Comparison of ENCODE assay signal across 35 mouse cellular contexts in the genomic region with DNA sequence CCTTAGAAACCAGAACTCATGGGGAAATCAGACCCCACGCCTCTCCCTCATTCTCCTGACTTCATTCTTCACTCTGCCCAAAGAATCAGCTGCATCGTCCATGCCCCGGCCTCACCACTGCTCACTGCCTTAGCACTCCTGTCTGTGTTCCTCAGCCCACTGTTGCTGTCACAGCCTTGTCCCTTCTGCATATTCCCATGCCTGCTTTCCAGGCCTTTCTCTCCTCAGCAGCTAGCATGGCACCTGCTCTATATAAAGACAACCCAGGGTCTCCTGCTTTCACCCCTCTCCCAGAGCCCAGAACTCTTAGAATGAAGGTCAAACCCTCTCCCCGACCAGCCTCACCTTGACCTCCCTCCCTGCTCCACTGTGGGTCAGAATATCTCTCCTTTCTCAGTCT. TPM values are rescaled to one million over a fixed set of nuclear protein-coding genes. Genes with fewer than 3 reads are reported as not detected.
"Had no signal": no experiment of that assay in that cellular context is flagged by ENCODE, and none has a peak within 500 bp of the region (broad histone marks: within the 10 kb centered on the region; RNA-seq: fewer than 3 reads in every experiment).

No protein-coding gene starts in this region.

- H3K4me3 ChIP-seq: limb, embryonic 10.5 days; limb, embryonic 12.5 days; limb, embryonic 13.5 days; limb, embryonic 15.5 days; liver, embryonic 12.5 days; liver, embryonic 13.5 days; liver, embryonic 15.5 days; lung, embryonic 15.5 days; megakaryocyte, embryonic 14.5 days; midbrain, embryonic 10.5 days; midbrain, embryonic 12.5 days; midbrain, embryonic 13.5 days; midbrain, embryonic 15.5 days; myocyte; neural tube, embryonic 12.5 days had no signal

- H3K9ac ChIP-seq: limb, embryonic 12.5 days; limb, embryonic 13.5 days; limb, embryonic 15.5 days; liver, embryonic 12.5 days; liver, embryonic 13.5 days; liver, embryonic 14.5 days; liver, embryonic 15.5 days; liver, postnatal 0 days; lung, embryonic 14.5 days; lung, embryonic 15.5 days; midbrain, embryonic 12.5 days; midbrain, embryonic 13.5 days; midbrain, embryonic 15.5 days; neural tube, embryonic 12.5 days had no signal

- H3K9me3 ChIP-seq: limb, embryonic 10.5 days; limb, embryonic 12.5 days; limb, embryonic 13.5 days; limb, embryonic 15.5 days; liver, embryonic 12.5 days; liver, embryonic 13.5 days; liver, embryonic 15.5 days; lung, embryonic 15.5 days; megakaryocyte, embryonic 14.5 days; midbrain, embryonic 10.5 days; midbrain, embryonic 12.5 days; midbrain, embryonic 13.5 days; midbrain, embryonic 15.5 days; neural tube, embryonic 12.5 days had no signal

- H3K27me3 ChIP-seq: limb, embryonic 13.5 days; liver, embryonic 12.5 days; liver, embryonic 13.5 days; liver, embryonic 15.5 days; lung, embryonic 15.5 days; midbrain, embryonic 13.5 days; midbrain, embryonic 15.5 days had no signal

- H3K4me1 ChIP-seq: limb, embryonic 12.5 days; limb, embryonic 13.5 days; limb, embryonic 15.5 days; liver, embryonic 12.5 days; liver, embryonic 13.5 days; liver, embryonic 15.5 days; lung, embryonic 15.5 days; megakaryocyte, embryonic 14.5 days; midbrain, embryonic 15.5 days; neural tube, embryonic 12.5 days had no signal

- H3K27ac ChIP-seq: limb, embryonic 10.5 days; limb, embryonic 12.5 days; limb, embryonic 13.5 days; limb, embryonic 15.5 days; liver, embryonic 12.5 days; liver, embryonic 13.5 days; liver, embryonic 14.5 days; liver, embryonic 15.5 days; lung, embryonic 15.5 days; macrophage; midbrain, embryonic 10.5 days; midbrain, embryonic 12.5 days; midbrain, embryonic 13.5 days; midbrain, embryonic 15.5 days; neural tube, embryonic 12.5 days had no signal

- DNase-seq: left cerebral cortex, postnatal 4 days; liver; liver, embryonic 13.5 days; liver, postnatal 0 days; lung, adult 18-20 months; lung, adult 2 months; lung, embryonic 14.5 days; lung, postnatal 10 days; lung, postnatal 14 days; lung, postnatal 36 days; lung, postnatal 4 days; midbrain, embryonic 14.5 days had no signal

- H3K36me3 ChIP-seq: limb, embryonic 10.5 days; limb, embryonic 12.5 days; limb, embryonic 13.5 days; limb, embryonic 15.5 days; liver, embryonic 12.5 days; liver, embryonic 13.5 days; liver, embryonic 15.5 days; lung, embryonic 15.5 days; midbrain, embryonic 10.5 days; midbrain, embryonic 12.5 days; midbrain, embryonic 13.5 days; midbrain, embryonic 15.5 days; neural tube, embryonic 12.5 days had no signal

RNA-seq across cellular contexts. Expression of a gene that starts 15.5 kb away (rescaled TPM):
- total RNA-seq: liver, adult 2 months; megakaryocyte progenitor cell, adult 5-6 weeks; megakaryocyte-erythroid progenitor cell, adult 5-6 weeks; monocyte, adult 5-6 weeks had no signal
- polyA plus RNA-seq: liver, adult 2 months; liver, embryonic 12.5 days; liver, embryonic 15.5 days; liver, embryonic 16.5 days; liver, postnatal 0 days; lung, adult 2 months; lung, embryonic 14.5 days; lung, embryonic 15.5 days; lung, embryonic 16.5 days; lung, postnatal 0 days; macrophage had no signal
